Mouse (Mus musculus) brain, embryonic 14.5 days (tissue): Measurements from ENCODE around the gene C8g. TPM values are rescaled to one million over a fixed set of nuclear protein-coding genes. Genes with fewer than 3 reads are reported as not detected.

Experiments used
- DNase-seq: peaks from one replicate; pipeline ENCODE4 v3.0.0-alpha.2; 2011; ENCODE audit warnings: low read depth
- CTCF ChIP-seq: fragments of 200-500 bp; IDR thresholded peaks from 2 replicates; pipeline ENCODE4 v1.5.1; 2012; ENCODE audit warnings: inconsistent platforms, mild to moderate bottlenecking, moderate library complexity, borderline replicate concordance; ENCODE audit not compliant: insufficient read depth, insufficient read length; ENCODE audit errors: extremely low read depth
- POLR2A ChIP-seq: fragments of 200-500 bp; IDR thresholded peaks from 2 replicates; pipeline ENCODE4 v1.6.1; 2012; ENCODE audit warnings: mild to moderate bottlenecking, inconsistent platforms, borderline replicate concordance; ENCODE audit not compliant: poor library complexity, insufficient read depth, insufficient read length, severe bottlenecking; ENCODE audit errors: extremely low read depth
- polyA plus RNA-seq: library from polyadenylated mRNA; depleted of rRNA; stranded (reverse); fragments of >200 nt; gene quantifications from 2 replicates; pipeline ENCODE4 v1.2.3, GENCODE M21; 2012

C8g gene
- polyA plus RNA-seq, 1 experiment, result 1.9 TPM

DNA sequence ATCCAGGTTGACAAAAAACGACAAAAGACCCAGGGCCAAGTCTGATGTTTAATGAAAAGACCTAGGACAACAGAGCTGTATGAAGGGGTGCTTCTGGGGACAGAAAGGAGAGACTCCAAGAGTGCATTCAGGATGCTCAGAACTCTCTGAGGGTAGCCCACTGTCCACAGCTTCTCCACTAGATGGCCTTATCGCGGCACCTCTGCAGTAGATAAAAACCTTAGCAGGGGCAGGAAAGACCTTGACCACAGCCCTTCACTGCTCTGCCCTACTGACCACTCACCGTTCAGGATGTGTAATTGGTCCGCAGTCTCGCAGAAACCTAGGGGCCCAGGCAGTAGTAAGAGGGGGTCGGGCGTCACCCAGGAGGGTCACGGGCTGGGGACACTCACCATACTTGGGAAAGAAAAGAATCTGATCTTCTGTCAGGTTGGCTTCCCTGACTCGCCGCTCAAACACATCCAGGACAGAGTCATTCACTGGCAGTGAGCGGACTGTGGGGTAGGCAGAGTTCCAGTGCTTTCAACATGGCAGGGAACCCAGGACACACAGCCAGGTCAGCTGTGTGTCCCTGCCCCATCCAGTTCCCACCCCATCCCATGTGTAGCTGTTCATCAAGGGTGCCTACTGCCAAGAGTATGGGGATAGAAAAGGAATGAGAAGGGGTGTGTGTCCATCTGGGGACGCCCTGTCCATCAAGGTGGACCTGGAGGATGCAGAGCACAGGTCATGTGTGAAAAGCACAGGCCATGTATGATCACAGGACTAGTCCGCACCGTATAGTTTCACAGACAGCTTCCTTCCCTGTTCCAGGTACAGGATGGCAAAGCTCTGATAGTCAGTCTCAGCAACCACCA lies 2.7 kb downstream of the C8g start:
- no peak for DNase-seq
- TF ChIP-seq CTCF (no peak), POLR2A (no peak)

DNA sequence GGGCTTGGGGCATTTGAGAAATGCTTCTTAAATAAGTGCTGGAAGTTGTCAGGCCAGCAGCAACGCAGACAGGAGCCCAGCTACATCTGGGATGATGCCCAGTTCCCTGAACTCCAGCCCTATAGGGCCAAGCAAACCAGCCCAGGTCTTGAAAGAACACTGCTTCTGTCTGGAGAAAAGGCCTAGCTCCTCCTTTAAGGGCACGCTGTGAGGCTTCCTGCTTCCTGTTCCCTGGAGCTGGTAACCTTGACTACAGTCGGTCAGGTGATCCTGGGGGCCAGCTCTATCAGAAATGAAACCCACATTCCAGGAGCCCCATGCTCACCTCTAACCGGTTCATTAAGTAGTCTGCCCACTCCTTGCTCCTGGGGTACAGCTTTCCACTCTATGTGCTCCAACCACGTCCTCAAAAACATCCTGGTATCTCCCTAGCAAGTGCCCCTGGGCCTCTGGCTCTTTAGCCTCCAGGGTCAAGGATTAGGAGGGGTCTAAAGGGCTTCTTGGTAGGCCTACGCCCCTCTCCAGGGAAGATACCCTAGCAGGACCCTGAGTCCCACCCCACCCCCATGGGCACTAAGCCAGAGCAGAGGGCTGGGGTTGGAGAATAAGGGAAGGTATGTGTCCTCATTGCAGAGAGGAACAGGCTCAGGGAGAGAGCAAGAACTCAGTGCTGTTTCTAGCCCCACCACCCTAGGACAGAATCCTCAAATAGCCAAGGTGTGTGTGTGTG lies 3.5 kb downstream of the C8g start:
- TF ChIP-seq CTCF (no peak), POLR2A (no peak)
- DNase-seq, result no peak

DNA sequence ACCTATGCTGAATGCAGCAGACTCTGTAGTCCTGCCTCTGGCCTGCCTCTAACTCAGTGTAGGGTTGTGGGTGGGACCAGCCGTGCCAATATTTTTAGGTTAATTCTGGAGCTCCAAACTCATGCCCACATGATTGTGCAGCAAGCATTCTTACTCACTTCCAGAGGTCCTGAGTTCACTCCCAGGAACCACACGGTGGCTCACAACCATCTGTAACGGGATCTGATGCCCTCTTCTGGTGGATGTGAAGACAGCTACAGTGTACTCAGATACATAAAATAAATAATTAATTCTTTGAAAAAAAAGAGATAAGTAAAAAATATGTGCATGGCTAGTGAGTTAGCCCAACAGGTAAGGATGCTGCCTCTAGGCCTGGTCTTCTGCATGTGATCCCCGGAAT lies 5.1 kb downstream of the C8g start:
- peak; percentile 39; the same call in 1 of the 2 replicates for TF ChIP-seq CTCF
- no peak for TF ChIP-seq POLR2A
- DNase-seq, result peak; percentile 54

DNA sequence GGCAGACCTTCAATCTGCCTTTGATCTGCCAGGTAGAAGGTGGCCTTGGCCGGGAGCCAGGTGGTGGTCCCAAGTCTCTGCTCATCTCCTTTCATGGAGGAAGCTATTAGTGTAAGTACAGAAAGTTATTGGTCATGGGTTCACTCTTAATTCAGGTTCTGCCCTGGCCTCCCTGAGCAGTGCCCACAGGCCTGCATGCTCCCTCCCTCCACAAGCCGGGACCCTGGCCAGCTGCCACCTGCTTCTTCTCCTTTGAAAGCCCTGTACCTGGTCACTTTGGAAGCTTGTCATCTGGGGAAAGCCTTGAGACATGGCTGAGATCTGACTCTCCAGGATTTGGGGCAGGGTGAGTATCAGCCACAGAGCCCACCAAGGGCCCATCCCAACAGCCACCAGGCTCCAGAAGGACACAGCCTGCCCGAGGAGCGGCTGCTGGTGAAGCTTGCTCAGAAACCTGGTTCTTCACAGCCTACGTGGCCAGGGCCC lies 8.0 kb downstream of the C8g start, which contains the start of gene Lcn12:
Gene Lcn12, minus strand, starts transcription at position 436 of the 486 bp plus-strand sequence.
- DNase-seq, result no peak
- TF ChIP-seq CTCF, result no peak
- TF ChIP-seq POLR2A, result no peak

DNA sequence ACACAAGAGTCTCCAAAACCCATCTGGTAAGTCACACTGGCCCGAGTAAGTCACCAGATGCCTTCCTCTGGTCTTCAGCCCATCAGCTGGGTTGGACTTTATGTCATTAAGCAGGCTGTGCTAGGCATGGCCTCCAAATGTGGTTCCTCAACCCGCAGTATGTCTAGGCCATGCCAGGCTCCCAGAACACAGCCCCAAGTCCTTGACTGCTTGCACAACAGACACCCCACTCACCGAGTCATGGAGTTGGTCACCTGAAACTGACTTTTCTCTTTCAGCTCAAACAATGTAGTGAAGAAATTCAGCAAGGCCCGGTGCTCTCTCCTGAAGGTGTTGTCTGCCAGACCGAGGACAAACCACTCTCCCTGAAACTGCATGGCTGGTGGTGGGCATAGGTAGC lies 8.5 kb downstream of the C8g start:
- no peak for TF ChIP-seq POLR2A
- TF ChIP-seq CTCF, result no peak
- DNase-seq, result no peak

DNA sequence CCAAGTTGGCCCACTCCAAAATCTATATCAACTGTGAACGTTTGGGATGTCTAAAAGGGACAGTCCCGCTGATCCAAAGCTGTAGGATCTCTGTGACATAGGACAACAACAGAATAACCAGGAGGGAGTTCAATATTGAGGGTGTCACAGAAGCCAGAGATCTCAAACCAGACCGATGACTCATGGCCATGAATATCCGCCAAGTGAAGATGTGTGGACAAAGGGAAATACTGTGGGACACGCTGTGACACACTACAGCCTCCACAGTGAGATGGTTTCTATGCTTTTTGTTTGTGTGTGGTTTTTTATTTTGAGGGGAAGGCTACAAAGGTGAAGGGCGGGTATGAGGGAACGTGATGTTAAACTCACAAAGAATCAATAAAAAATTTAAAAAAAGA lies 12.8 kb downstream of the C8g start:
- DNase-seq, result no peak
- TF ChIP-seq POLR2A, result no peak
- TF ChIP-seq CTCF, result no peak

DNA sequence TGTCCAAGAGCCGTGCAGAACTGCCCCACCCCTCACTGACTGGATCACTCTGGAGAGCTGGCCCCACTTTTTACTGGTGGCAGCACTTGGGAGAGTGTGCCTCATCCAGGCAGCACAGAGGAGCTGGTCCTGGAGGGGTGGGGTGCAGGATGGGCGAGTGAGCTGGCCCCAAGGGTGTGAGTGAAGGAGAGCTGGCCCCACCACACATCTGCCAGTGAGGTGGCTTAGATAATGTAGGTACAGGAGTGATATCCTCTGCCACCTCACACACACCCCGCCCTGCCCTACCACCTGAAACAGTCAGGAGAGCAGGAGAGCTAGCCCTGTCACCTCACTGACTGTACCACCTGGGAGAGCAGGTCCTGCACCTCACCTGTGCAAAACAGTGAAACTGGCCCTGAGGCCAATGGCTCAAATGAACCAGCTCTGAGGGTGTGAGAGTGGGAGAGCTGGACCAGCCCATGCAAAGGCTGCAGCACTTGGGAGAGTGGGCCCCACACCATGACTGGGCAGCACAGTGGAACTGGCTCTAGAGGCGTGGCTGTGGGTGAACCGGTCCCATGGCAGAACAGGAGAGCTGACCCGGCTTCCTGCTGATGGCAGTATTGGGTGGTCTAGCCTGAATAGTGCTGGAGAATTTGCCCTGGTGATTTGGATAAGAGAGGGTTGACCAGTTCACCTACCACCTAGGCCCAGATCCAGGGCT lies 13.4 kb downstream of the C8g start:
- no peak for TF ChIP-seq CTCF
- DNase-seq, result no peak

DNA sequence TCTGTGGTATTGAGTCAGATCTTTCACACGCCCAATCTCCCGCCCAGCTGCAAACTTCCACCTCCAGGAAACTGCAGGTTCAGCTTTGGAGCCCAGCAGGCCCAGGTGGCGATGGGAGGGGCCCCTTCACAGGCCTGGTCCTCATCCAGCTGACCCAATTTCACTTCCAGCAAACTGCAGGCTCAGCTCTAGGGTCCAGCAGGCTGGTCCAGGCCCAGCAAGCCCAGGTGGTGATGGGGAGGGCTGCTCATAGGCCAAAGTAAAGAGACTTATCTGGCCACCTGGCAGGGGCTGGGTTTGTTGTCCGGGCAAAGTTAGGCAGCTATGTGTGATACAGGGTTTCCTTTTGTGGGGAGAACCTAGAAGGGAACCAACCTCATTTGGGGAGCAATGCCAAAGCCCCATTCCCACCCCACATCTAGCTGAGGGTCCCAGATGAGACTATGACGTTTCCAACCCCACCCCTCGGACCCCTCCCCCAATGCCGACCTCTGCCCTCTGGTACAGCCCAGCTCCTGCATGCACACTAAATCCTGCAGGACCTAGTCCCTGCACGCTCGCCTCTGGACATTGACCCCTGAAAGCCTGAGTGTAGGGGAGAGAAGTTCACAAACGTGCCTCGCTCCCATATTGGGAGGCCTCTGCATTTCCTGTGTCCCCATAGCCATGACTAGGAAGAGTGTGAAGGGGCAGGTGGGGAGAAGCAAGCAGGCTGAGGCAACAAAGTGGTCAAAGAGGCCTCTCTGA lies 16.4 kb downstream of the C8g start:
- no peak for TF ChIP-seq CTCF
- no peak for TF ChIP-seq POLR2A
- no peak for DNase-seq

DNA sequence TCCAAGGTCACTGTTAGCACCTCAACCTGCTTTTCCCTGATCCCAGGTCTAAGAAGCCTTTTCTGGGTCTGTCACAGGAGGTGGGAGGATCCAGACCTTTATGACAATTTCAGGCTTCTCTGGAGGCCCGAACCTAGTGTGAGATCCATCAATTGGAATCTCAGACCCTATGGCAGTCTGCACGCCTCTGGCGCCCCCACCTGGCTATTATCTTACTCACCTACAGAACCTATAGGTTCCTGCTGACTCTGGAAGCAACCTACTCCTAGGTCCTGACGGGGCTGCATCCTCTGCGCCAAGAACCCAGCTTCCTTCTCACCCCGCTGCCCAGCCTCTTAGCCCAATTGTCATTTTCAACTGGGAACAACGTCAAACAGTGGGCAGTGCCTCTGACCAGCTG lies 18.6 kb downstream of the C8g start:
- DNase-seq, result peak; percentile 43
- TF ChIP-seq CTCF (peak; percentile 41; the same call in 1 of the 2 replicates), POLR2A (no peak)

DNA sequence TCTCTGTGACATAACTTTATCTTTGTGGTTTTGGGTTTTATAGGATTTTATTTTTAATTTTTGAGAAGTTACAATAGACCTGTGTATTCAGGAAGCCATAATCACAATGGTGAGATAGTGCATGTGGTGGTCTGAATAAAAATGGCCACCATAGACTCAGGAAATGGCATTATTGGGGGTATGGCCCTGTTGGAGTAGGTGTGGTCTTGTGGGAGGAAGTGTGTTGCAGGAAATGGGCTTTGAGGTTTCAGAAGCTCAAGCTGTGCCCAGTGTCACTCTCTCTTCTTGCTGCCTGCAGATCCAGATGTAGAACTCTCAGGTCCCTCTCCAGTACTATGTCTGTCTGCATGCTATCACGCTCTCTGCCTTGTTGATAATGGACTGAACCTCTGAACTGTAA lies 21.0 kb downstream of the C8g start:
- DNase-seq, result no peak
- no peak for TF ChIP-seq CTCF
- no peak for TF ChIP-seq POLR2A

DNA sequence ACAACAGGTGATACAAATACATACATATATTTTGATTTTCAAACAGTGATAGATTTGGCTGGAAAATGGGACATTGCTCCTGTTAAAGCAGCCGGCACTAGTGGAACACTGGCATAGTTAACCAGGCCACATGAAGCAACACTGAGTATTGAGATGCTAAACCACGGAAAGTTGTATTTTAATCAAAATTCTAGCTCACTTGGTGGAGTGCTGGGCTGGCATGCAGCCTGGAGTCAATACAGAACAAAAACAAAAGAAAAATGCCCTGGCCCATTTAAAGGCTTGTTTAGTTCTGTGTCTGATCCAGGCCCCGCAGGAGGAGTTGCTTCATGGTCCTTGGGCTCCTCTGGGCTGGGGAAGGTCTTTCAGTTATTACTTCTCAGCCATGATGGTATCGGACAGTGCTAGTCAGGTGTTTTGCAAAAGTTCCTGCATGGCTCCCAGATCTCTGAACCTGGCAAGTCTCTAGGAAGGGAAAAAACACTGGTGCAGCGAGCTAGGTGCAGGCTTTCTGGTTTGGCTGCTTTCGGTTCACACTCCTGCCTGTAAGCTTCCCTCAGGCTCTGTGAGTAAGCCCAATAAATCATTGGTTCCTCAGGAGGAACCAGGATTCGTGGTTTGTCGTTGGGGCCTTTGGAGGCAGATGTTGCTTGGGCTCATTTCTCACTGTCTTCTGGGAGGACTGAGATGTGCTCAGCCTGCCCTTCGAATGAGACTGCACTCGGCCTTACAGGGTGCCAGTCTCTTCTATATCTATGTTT lies 21.8 kb downstream of the C8g start:
- DNase-seq, result no peak
- no peak for TF ChIP-seq POLR2A
- no peak for TF ChIP-seq CTCF
